Mouse (Mus musculus) spleen, adult 2 months (tissue): ENCODE measurements around the gene Morn5. TPM values are rescaled to one million over a fixed set of nuclear protein-coding genes. Genes with fewer than 3 reads are reported as not detected.

Source experiments
- DNase-seq, 2 experiments: peaks; one replicate each; pipeline versions ENCODE4 v3.0.0 to v3.0.0-alpha.2; 2012 to 2021; ENCODE audit warnings: low spot score in 2 of 2, low read depth in 1 of 2
- H3K27ac ChIP-seq: fragments of 200-500 bp; 2 replicates; pipeline ENCODE4 v1.5.1; 2012; ENCODE audit warnings: low read length, inconsistent platforms; ENCODE audit not compliant: insufficient read depth
- H3K27me3 ChIP-seq: fragments of 200-500 bp; 2 replicates; pipeline ENCODE4 v1.6.1; 2012; ENCODE audit warnings: mild to moderate bottlenecking, moderate library complexity, low read length, inconsistent platforms; ENCODE audit not compliant: control insufficient read depth, insufficient read depth
- H3K36me3 ChIP-seq: fragments of 200-500 bp; 2 replicates; pipeline ENCODE4 v1.6.1; 2012; ENCODE audit warnings: mild to moderate bottlenecking, low read length, inconsistent platforms; ENCODE audit not compliant: control insufficient read depth, insufficient read depth
- H3K4me1 ChIP-seq: fragments of 200-500 bp; 2 replicates; pipeline ENCODE4 v1.6.1; 2011; ENCODE audit warnings: inconsistent platforms; ENCODE audit not compliant: control insufficient read depth, insufficient read depth, insufficient read length
- H3K4me3 ChIP-seq: fragments of 200-500 bp; 2 replicates; pipeline ENCODE4 v1.5.1; 2011; ENCODE audit warnings: mild to moderate bottlenecking, inconsistent platforms; ENCODE audit not compliant: insufficient read depth, insufficient read length; ENCODE audit errors: extremely low read depth
- CTCF ChIP-seq: fragments of 200-500 bp; IDR thresholded peaks from 2 replicates; pipeline ENCODE4 v1.5.1; 2011; ENCODE audit warnings: mild to moderate bottlenecking, inconsistent platforms; ENCODE audit not compliant: insufficient read depth, insufficient read length, insufficient replicate concordance; ENCODE audit errors: extremely low read depth
- POLR2A ChIP-seq: fragments of 200-500 bp; IDR thresholded peaks from 2 replicates; pipeline ENCODE4 v1.6.1; 2011; ENCODE audit warnings: low read depth, low read length, inconsistent platforms
- WGBS: fragments of 180-500 bp; shearing (Covaris S2); methylation state at CpG from one replicate; pipeline ENCODE4 v1.1.7; 2018; 5-methylcytosine and 5-hydroxymethylcytosine counted together
- polyA plus RNA-seq: library from polyadenylated mRNA; depleted of rRNA; stranded (reverse); fragments of >200 nt; gene quantifications from 2 replicates; pipeline ENCODE4 v1.2.3, GENCODE M21; 2012

The Morn5 gene
- polyA plus RNA-seq, 1 experiment: not detected

GRCm38 (mm10) chr2:36039297-36039985 lies 9.8 kb upstream of the Morn5 start:
- 89% methylated on average over 7 of the region's 7 CpGs for WGBS
- DNase-seq: no peak
- Histone ChIP-seq H3K4me1 (no peaks in the 10 kb centered on the region), H3K27ac (no peak overlapping the region), H3K27me3 (no peaks in the 10 kb centered on the region), H3K36me3 (peaks cover 23% of the 10 kb centered on the region), H3K4me3 (no peak overlapping the region)
- TF ChIP-seq POLR2A: no peak
- TF ChIP-seq CTCF: no peak

- DNase-seq: no peak
- 52% methylated on average over 1 of the region's 1 CpGs for WGBS
- TF ChIP-seq CTCF: no peak
- TF ChIP-seq POLR2A: no peak
- Histone ChIP-seq H3K4me1 (no peaks in the 10 kb centered on the region), H3K27ac (no peak overlapping the region), H3K4me3 (no peak overlapping the region), H3K36me3 (peaks cover 23% of the 10 kb centered on the region), H3K27me3 (no peaks in the 10 kb centered on the region)
Observed at GRCm38 (mm10) chr2:36040872-36041271, 8.4 kb upstream of the Morn5 start.

GRCm38 (mm10) chr2:36048164-36048563 lies 1.1 kb upstream of the Morn5 start:
- no peak for DNase-seq
- WGBS: 49% methylated on average over 8 of the region's 8 CpGs
- Histone ChIP-seq H3K36me3 (0 out of 2 replicates have a peak, but pooled peaks cover 2% of the 10 kb centered on the region), H3K27ac (no peak overlapping the region), H3K27me3 (no peaks in the 10 kb centered on the region), H3K4me1 (peaks cover 6% of the 10 kb centered on the region; the same call in 1 of the 2 replicates), H3K4me3 (no peak overlapping the region; the same call in 1 of the 2 replicates)
- TF ChIP-seq POLR2A: no peak
- TF ChIP-seq CTCF: no peak

- H3K36me3 ChIP-seq: no peaks in the 10 kb centered on the region
- TF ChIP-seq POLR2A (no peak), CTCF (no peak)
- H3K27ac ChIP-seq: no peak overlapping the region
- no peak for DNase-seq
- H3K4me1 ChIP-seq: peaks cover 6% of the 10 kb centered on the region; the same call in 1 of the 2 replicates
- peak overlapping the region; percentile 7; the same call in 1 of the 2 replicates for H3K4me3 ChIP-seq
- no peaks in the 10 kb centered on the region for H3K27me3 ChIP-seq
- 40% methylated on average over 10 of the region's 10 CpGs for WGBS
Observed at GRCm38 (mm10) chr2:36049567-36049954, 303 bp downstream of the Morn5 start.

DNA sequence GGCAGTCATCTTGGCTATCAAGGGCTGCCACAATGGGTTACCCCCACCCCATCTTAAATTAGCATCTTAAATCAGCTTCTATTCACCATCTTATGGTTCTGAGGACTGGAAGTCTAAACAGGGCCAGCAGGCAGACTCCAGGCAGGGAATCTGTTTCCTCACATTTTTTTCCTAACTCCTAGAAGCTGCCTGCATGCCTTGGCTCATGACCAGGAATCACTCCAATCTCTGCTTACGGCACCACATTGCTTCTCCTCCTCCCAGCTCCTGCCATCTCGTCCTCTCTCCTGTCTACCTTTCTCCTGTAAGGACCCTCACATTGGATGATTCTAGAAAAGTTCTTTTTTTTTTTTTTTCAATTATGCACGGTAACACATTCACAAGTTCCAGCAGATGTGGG lies 4.0 kb downstream of the Morn5 start:
- Histone ChIP-seq H3K27ac (no peak overlapping the region), H3K36me3 (no peaks in the 10 kb centered on the region), H3K4me1 (peaks cover 2% of the 10 kb centered on the region; the same call in 1 of the 2 replicates), H3K27me3 (no peaks in the 10 kb centered on the region), H3K4me3 (no peak overlapping the region)
- no peak for DNase-seq
- no peak for TF ChIP-seq CTCF
- 76% methylated on average over 3 of the region's 3 CpGs for WGBS

DNA sequence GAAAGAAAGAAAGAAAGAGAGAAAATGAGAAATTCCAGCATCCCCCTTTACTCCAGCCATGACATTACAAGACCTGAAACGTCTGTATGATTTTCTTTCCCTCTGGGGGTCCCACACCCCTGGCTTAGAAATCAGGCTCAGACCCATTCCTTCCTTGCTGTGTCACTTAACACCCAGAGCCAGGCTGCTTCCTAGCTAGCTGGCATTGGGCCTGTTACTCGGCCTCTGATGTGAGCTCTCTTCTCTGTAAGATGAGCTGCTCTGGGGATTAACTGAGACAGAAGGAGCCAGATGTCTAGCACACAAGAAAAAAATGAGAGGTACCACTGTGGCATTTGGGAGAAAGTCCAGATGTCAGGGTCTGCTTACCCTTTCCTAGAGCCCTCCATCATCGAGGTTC lies 7.0 kb downstream of the Morn5 start:
- 69% methylated on average over 3 of the region's 3 CpGs for WGBS

GRCm38 (mm10) chr2:36061409-36061808 lies 12.2 kb downstream of the Morn5 start:
- WGBS: 87% methylated on average over 5 of the region's 5 CpGs

More for the DNA sequence above, 7.0 kb downstream of the Morn5 start:
- H3K4me3 ChIP-seq: no peak overlapping the region
- H3K36me3 ChIP-seq: no peaks in the 10 kb centered on the region
- no peaks in the 10 kb centered on the region for H3K27me3 ChIP-seq
- no peaks in the 10 kb centered on the region for H3K4me1 ChIP-seq
- H3K27ac ChIP-seq: no peak overlapping the region
- TF ChIP-seq CTCF (no peak), POLR2A (no peak)
- no peak for DNase-seq

More at GRCm38 (mm10) chr2:36061409-36061808, 12.2 kb downstream of the Morn5 start:
- Histone ChIP-seq H3K36me3 (no peaks in the 10 kb centered on the region), H3K27me3 (no peaks in the 10 kb centered on the region), H3K4me1 (no peaks in the 10 kb centered on the region), H3K27ac (no peak overlapping the region), H3K4me3 (no peak overlapping the region)
- no peak for TF ChIP-seq POLR2A
- no peak for TF ChIP-seq CTCF
- DNase-seq: no peak
